Mouse (Mus musculus) liver, embryonic 11.5 days (tissue): ENCODE results near the gene Thbs3. TPM values are rescaled to one million over a fixed set of nuclear protein-coding genes. Genes with fewer than 3 reads are reported as not detected.

Source experiments
- ATAC-seq: fragments of 200-750 bp; cut with Nextera tagmentation; replicated peaks from 2 replicates; pipeline ENCODE4 v1.8.0; 2017; ENCODE audit warnings: moderate number of reproducible peaks, mild to moderate bottlenecking, moderate TSS enrichment, moderate library complexity; ENCODE audit not compliant: low FRiP score
- DNase-seq: peaks from one replicate; pipeline ENCODE4 v3.0.0-alpha.2; 2017; ENCODE audit warnings: low spot score
- H3K27ac ChIP-seq: fragments of 300-500 bp; sonication (generic); 2 replicates; pipeline ENCODE4 v1.5.1; 2014; ENCODE audit warnings: mild to moderate bottlenecking, low read depth, low read length, control low read depth
- H3K27me3 ChIP-seq: fragments of 300-500 bp; sonication (generic); replicated peaks from 2 replicates; pipeline ENCODE4 v1.6.1; 2014; ENCODE audit warnings: low read length, mixed read lengths; ENCODE audit not compliant: control insufficient read depth, insufficient read depth
- H3K36me3 ChIP-seq: fragments of 300-500 bp; sonication (generic); 2 replicates; pipeline ENCODE4 v1.6.1; 2014; ENCODE audit warnings: mild to moderate bottlenecking, low read length, moderate library complexity, mixed read lengths; ENCODE audit not compliant: control insufficient read depth, insufficient read depth
- H3K4me1 ChIP-seq: fragments of 300-500 bp; sonication (generic); replicated peaks from 2 replicates; pipeline ENCODE4 v1.6.1; 2014; ENCODE audit warnings: low read length, mixed read lengths; ENCODE audit not compliant: control insufficient read depth, insufficient read depth
- H3K4me2 ChIP-seq: fragments of 300-500 bp; sonication (generic); 2 replicates; pipeline ENCODE4 v1.6.1; 2014; ENCODE audit warnings: mild to moderate bottlenecking, control low read depth, moderate library complexity
- H3K4me3 ChIP-seq: fragments of 300-500 bp; sonication (generic); 2 replicates; pipeline ENCODE4 v1.5.1; 2014; ENCODE audit warnings: low read depth, low read length, control low read depth
- H3K9ac ChIP-seq: fragments of 300-500 bp; sonication (generic); 2 replicates; pipeline ENCODE4 v1.6.1; 2014; ENCODE audit warnings: low read depth, low read length, control low read depth
- H3K9me3 ChIP-seq: fragments of 300-500 bp; sonication (generic); 2 replicates; pipeline ENCODE4 v1.6.1; 2016; ENCODE audit warnings: low read length, inconsistent platforms, mixed read lengths; ENCODE audit not compliant: control insufficient read depth
- WGBS: fragments of 180-500 bp; shearing (Covaris S2); extraction: QIAGEN DNeasy Blood & Tissue Kit; methylation state at CpG from one replicate; pipeline ENCODE4 v1.1.7; 2014; 5-methylcytosine and 5-hydroxymethylcytosine counted together
- polyA plus RNA-seq: library from polyadenylated mRNA; unstranded; fragments of >200 nt; fragmentation: Nextera tagmentation; extraction: Ambion mirVana; gene quantifications from 2 replicates; pipeline ENCODE4 v1.2.1, GENCODE M21; 2014

Gene Thbs3
- polyA plus RNA-seq, 1 experiment from 2014 or later: 5.9 TPM

- H3K9ac ChIP-seq: no peak overlapping the region
- 0 out of 2 replicates have a peak, but pooled peaks cover 3% of the 10 kb centered on the region for H3K4me1 ChIP-seq
- no peaks in the 10 kb centered on the region for H3K9me3 ChIP-seq
- H3K27ac ChIP-seq: no peak overlapping the region
- no peak overlapping the region for H3K4me3 ChIP-seq
- H3K36me3 ChIP-seq: no peaks in the 10 kb centered on the region
- DNase-seq (no peak), ATAC-seq (no peak)
- no peak overlapping the region for H3K4me2 ChIP-seq
- WGBS: 70% methylated on average over 3 of the region's 3 CpGs
- H3K27me3 ChIP-seq: 0 out of 2 replicates have a peak, but pooled peaks cover 3% of the 10 kb centered on the region
These were observed 45.2 kb downstream of the Thbs3 start for GRCm38 (mm10) chr3:89260211-89260610.

GRCm38 (mm10) chr3:89262417-89262816 lies 47.4 kb downstream of the Thbs3 start:
- no peak overlapping the region for H3K4me2 ChIP-seq
- H3K4me3 ChIP-seq: no peak overlapping the region
- no peak overlapping the region for H3K9ac ChIP-seq
- no peaks in the 10 kb centered on the region for H3K9me3 ChIP-seq
- H3K27ac ChIP-seq: no peak overlapping the region
- 0 out of 2 replicates have a peak, but pooled peaks cover under 1% of the 10 kb centered on the region for H3K27me3 ChIP-seq
- WGBS: 57% methylated on average over 10 of the region's 10 CpGs
- DNase-seq (no peak), ATAC-seq (no peak)
- peaks cover 3% of the 10 kb centered on the region; the same call in 1 of the 2 replicates for H3K4me1 ChIP-seq
- no peaks in the 10 kb centered on the region for H3K36me3 ChIP-seq

- Histone ChIP-seq H3K36me3 (no peaks in the 10 kb centered on the region; the same call in 1 of the 2 replicates), H3K27ac (peak overlapping the region; percentile 11), H3K4me3 (peak overlapping the region; percentile 65), H3K9me3 (no peaks in the 10 kb centered on the region), H3K4me1 (peaks cover 25% of the 10 kb centered on the region), H3K27me3 (no peaks in the 10 kb centered on the region), H3K4me2 (peak overlapping the region; percentile 72), H3K9ac (peak overlapping the region; percentile 76)
- under 1% methylated on average over 20 of the region's 20 CpGs for WGBS
- ATAC-seq (peak; percentile 84), DNase-seq (peak; percentile 79)
These were observed 51.5 kb downstream of the Thbs3 start for GRCm38 (mm10) chr3:89266439-89266893.

GRCm38 (mm10) chr3:89268916-89269315 lies 53.9 kb downstream of the Thbs3 start:
- DNase-seq (no peak), ATAC-seq (no peak)
- Histone ChIP-seq H3K9me3 (no peaks in the 10 kb centered on the region), H3K36me3 (peaks cover 3% of the 10 kb centered on the region; the same call in 1 of the 2 replicates), H3K4me2 (peak overlapping the region; percentile 11; the same call in 1 of the 2 replicates), H3K27me3 (no peaks in the 10 kb centered on the region), H3K9ac (no peak overlapping the region), H3K4me1 (peaks cover 22% of the 10 kb centered on the region), H3K4me3 (peak overlapping the region; percentile 65; the same call in 1 of the 2 replicates), H3K27ac (no peak overlapping the region)
- 67% methylated on average over 8 of the region's 8 CpGs for WGBS

- ATAC-seq (peak; percentile 60; the same call in 1 of the 2 replicates), DNase-seq (peak; percentile 80)
- Histone ChIP-seq H3K9ac (peak within 1 kb of the TSS; percentile 67), H3K4me3 (peak within 1 kb of the TSS; percentile 65), H3K36me3 (peaks cover 3% of the 10 kb centered on the region; the same call in 1 of the 2 replicates), H3K4me1 (peaks cover 22% of the 10 kb centered on the region), H3K27ac (peak within 1 kb of the TSS; percentile 30; the same call in 1 of the 2 replicates), H3K4me2 (peak within 1 kb of the TSS; percentile 76), H3K27me3 (no peaks in the 10 kb centered on the region), H3K9me3 (no peaks in the 10 kb centered on the region)
- WGBS: 4% methylated on average over 39 of the region's 39 CpGs
These were observed 55.2 kb downstream of the Thbs3 start, which contains the start of gene Slc50a1 for GRCm38 (mm10) chr3:89270051-89270755. Slc50a1 (minus strand) TSS chr3:89270570.

GRCm38 (mm10) chr3:89270891-89271290 lies 55.9 kb downstream of the Thbs3 start:
- H3K27ac ChIP-seq: no peak overlapping the region
- H3K4me3 ChIP-seq: peak overlapping the region; percentile 65; the same call in 1 of the 2 replicates
- no peaks in the 10 kb centered on the region for H3K9me3 ChIP-seq
- peak overlapping the region; percentile 76 for H3K4me2 ChIP-seq
- DNase-seq: no peak
- H3K4me1 ChIP-seq: peaks cover 22% of the 10 kb centered on the region
- no peak for ATAC-seq
- H3K36me3 ChIP-seq: peaks cover 3% of the 10 kb centered on the region; the same call in 1 of the 2 replicates
- 72% methylated on average over 6 of the region's 6 CpGs for WGBS
- H3K27me3 ChIP-seq: no peaks in the 10 kb centered on the region; the same call in 1 of the 2 replicates
- peak overlapping the region; percentile 67 for H3K9ac ChIP-seq

GRCm38 (mm10) chr3:89271760-89272159 lies 56.8 kb downstream of the Thbs3 start:
- 75% methylated on average over 6 of the region's 6 CpGs for WGBS
- Histone ChIP-seq H3K9me3 (no peaks in the 10 kb centered on the region), H3K36me3 (peaks cover 3% of the 10 kb centered on the region; the same call in 1 of the 2 replicates), H3K9ac (no peak overlapping the region), H3K27ac (no peak overlapping the region), H3K27me3 (no peaks in the 10 kb centered on the region; the same call in 1 of the 2 replicates), H3K4me3 (no peak overlapping the region), H3K4me2 (no peak overlapping the region), H3K4me1 (peaks cover 22% of the 10 kb centered on the region)
- DNase-seq: no peak
- ATAC-seq: no peak

- Histone ChIP-seq H3K27ac (no peak overlapping the region), H3K4me3 (no peak overlapping the region), H3K9me3 (no peaks in the 10 kb centered on the region), H3K27me3 (peaks cover 41% of the 10 kb centered on the region), H3K36me3 (0 out of 2 replicates have a peak, but pooled peaks cover 3% of the 10 kb centered on the region), H3K9ac (no peak overlapping the region), H3K4me1 (peaks cover 20% of the 10 kb centered on the region), H3K4me2 (no peak overlapping the region)
- DNase-seq (no peak), ATAC-seq (no peak)
- WGBS: 88% methylated on average over 13 of the region's 13 CpGs
These were observed 61.1 kb downstream of the Thbs3 start for GRCm38 (mm10) chr3:89276061-89276460.
